Mouse (Mus musculus): ENCODE measurements around the gene Pdhb. TPM values are rescaled to one million over a fixed set of nuclear protein-coding genes. Genes with fewer than 3 reads are reported as not detected.

The Pdhb gene
- polyA plus RNA-seq, 1 experiment = 193 TPM

DNA sequence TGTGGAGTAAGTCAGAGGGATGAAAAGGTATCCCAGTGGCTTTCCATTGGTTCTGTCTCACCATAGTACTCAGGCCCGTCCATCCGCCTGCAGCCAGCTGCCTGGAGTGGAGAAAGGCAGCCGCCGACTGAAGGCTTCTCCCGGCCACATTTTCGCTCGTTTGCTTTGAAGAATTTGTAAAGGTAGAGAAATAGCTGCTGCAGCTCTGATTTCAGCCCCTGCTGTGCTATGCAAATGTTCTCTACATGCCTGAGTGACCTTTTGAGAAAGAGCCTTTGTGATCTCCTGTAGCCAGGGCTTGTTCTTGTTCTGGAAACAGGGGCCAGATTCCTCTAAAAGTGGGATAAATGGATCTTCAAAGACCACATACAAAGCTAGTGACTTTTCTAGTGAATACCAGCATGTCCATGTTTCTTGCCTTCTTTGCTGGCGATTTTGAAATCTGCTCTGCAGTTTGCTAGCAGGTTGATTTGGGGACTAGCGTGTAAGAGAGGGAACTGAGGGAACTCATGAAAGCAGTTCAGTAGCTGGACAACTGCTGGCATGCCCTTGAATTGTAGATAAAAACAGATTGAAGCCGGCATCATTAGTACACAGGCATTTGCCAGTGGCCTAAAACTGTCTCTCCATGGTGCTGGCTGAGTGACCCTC is 46.0 kb upstream of the Pdhb start:
- Histone ChIP-seq H3K79me2 (ENCODE audit: control insufficient read depth, insufficient read depth) (no peaks in the 10 kb centered on the region), H3K36me3 (ENCODE audit: control insufficient read depth, insufficient read depth) (no peaks in the 10 kb centered on the region), H3K4me3 (no peak overlapping the region), H3ac (ENCODE audit: control insufficient read depth, insufficient read length) (no peak overlapping the region), H3K27me3 (ENCODE audit: control insufficient read depth, insufficient read depth, insufficient read length) (no peaks in the 10 kb centered on the region), H3K4me2 (ENCODE audit: low read depth) (no peak overlapping the region)
- TF ChIP-seq REST (IDR thresholded peaks at IDR 0.05; ENCODE audit: insufficient read depth, insufficient read length) = no peak
- TF ChIP-seq MAX (IDR thresholded peaks at IDR 0.05; ENCODE audit: low read depth) = no peak
- TF ChIP-seq TCF12 (IDR thresholded peaks at IDR 0.05; ENCODE audit: insufficient read depth, poor library complexity, severe bottlenecking) = no peak
- TF ChIP-seq TCF3 (IDR thresholded peaks at IDR 0.05; ENCODE audit: insufficient read length, low read depth) = no peak
- TF ChIP-seq POLR2A (IDR thresholded peaks at IDR 0.05; ENCODE audit: insufficient read length, low read depth) = no peak
- no peak for TF ChIP-seq MYOD1 (IDR thresholded peaks at IDR 0.05; ENCODE audit: control insufficient read depth in 1 of 3, insufficient read length in 2 of 3, low read depth in 2 of 3)
- no peak for TF ChIP-seq SRF (IDR thresholded peaks at IDR 0.05; ENCODE audit: control insufficient read depth, insufficient read length, low read depth)
- TF ChIP-seq E2F4 (IDR thresholded peaks at IDR 0.05; ENCODE audit: insufficient read depth) = no peak
- no peak for TF ChIP-seq USF1 (IDR thresholded peaks at IDR 0.05; ENCODE audit: low read depth)

DNA sequence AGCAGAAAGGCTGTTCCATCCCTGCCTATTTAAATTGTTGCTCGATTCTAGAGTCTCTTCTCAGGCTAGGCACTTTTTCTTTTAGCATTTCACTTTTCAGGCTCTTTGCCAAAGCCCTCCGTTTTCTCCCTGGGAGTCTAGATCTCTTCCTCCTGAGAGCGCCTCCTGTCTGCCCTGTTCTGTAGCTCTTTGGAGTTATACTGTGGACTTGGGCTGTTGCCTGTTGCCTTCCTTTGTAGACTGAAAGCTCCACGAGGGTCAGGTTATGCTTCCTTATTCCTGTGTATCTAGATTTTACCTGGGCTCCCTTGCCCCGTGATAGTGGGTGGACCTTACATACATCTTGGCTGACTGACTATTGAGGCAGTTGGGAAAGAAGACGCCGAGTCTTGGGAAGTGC is 45.4 kb upstream of the Pdhb start:
- no peak for TF ChIP-seq SRF (IDR thresholded peaks at IDR 0.05; ENCODE audit: control insufficient read depth, insufficient read length, low read depth)
- H3ac ChIP-seq (ENCODE audit: control insufficient read depth, insufficient read length) = no peak overlapping the region
- H3K4me2 ChIP-seq (ENCODE audit: low read depth) = no peak overlapping the region
- H3K79me2 ChIP-seq (ENCODE audit: control insufficient read depth, insufficient read depth) = no peaks in the 10 kb centered on the region
- no peaks in the 10 kb centered on the region for H3K27me3 ChIP-seq (ENCODE audit: control insufficient read depth, insufficient read depth, insufficient read length)
- H3K36me3 ChIP-seq (ENCODE audit: control insufficient read depth, insufficient read depth) = no peaks in the 10 kb centered on the region
- H3K4me3 ChIP-seq = no peak overlapping the region

DNA sequence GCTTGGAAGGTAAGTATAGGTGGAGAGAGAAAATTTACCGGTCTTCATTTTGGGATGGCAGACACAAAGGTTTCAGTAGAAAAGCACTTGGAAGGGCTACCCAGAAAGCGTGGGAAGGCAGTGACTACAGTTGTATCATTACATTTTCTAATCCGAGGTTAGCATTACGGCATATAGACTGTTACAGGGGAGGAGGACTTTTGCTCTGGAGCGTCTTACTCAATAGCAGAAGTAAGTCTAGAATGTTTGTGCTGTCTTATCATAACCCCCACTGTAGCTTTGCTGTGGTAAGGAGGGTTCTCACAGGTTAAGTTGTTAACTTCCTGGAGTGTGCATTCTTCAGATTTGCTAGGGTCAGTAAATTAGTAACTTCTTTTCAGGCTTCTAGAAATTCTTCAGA is 43.3 kb upstream of the Pdhb start:
- Histone ChIP-seq H3K79me2 (ENCODE audit: control insufficient read depth, insufficient read depth) (no peaks in the 10 kb centered on the region), H3K4me3 (no peak overlapping the region), H3K36me3 (ENCODE audit: control insufficient read depth, insufficient read depth) (no peaks in the 10 kb centered on the region), H3ac (ENCODE audit: control insufficient read depth, insufficient read length) (no peak overlapping the region), H3K4me2 (ENCODE audit: low read depth) (no peak overlapping the region), H3K27me3 (ENCODE audit: control insufficient read depth, insufficient read depth, insufficient read length) (no peaks in the 10 kb centered on the region)
- TF ChIP-seq MYOG (IDR thresholded peaks at IDR 0.05; ENCODE audit: control insufficient read depth in 1 of 3, insufficient read depth in 1 of 3, insufficient read length in 2 of 3, low read depth in 2 of 3) (no peak), CEBPB (IDR thresholded peaks at IDR 0.05; ENCODE audit: insufficient read depth, poor library complexity, severe bottlenecking) (no peak), POLR2A (IDR thresholded peaks at IDR 0.05; ENCODE audit: insufficient read length, low read depth) (no peak), TCF3 (IDR thresholded peaks at IDR 0.05; ENCODE audit: insufficient read length, low read depth) (no peak), POLR2AphosphoS2 (IDR thresholded peaks at IDR 0.05; ENCODE audit: insufficient read length, low read depth) (no peak), MYOD1 (IDR thresholded peaks at IDR 0.05; ENCODE audit: control insufficient read depth in 1 of 3, insufficient read length in 2 of 3, low read depth in 2 of 3) (no peak), E2F4 (IDR thresholded peaks at IDR 0.05; ENCODE audit: insufficient read depth) (no peak)

DNA sequence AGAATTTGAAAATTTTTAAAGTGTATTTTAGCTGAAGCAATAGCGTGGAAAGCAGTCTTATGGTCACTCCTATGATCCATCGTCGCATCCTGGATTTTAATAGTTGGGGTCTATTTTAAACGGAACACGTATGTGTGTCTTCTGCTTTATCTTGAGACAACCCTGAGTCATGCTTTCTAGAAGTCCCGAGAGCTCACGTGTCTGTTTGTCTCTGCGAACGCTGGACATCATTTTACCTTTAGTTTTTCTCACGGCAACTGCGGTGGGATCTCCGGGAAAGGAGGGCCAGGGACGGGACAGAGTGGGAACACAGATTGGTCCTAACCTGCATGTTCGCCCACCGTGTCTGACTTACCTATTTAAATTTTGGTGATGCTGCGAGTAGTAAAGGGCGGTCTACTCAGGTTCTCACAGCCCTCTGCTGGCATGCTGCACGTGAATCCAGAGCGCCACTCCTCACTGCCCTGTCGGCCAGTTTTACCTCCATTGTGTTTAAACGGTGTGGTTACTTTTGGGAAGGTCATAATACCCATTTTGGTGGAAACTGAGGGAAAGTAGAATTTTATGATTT is 42.5 kb upstream of the Pdhb start:
- Histone ChIP-seq H3K36me3 (ENCODE audit: control insufficient read depth, insufficient read depth) (no peaks in the 10 kb centered on the region), H3K79me2 (ENCODE audit: control insufficient read depth, insufficient read depth) (no peaks in the 10 kb centered on the region), H3ac (ENCODE audit: control insufficient read depth, insufficient read length) (peak overlapping the region; percentile 92), H3K4me2 (ENCODE audit: low read depth) (peak overlapping the region; percentile 97), H3K4me3 (peak overlapping the region; percentile 44), H3K27me3 (ENCODE audit: control insufficient read depth, insufficient read depth, insufficient read length) (no peaks in the 10 kb centered on the region)
- TF ChIP-seq CEBPB (IDR thresholded peaks at IDR 0.05; ENCODE audit: insufficient read depth, poor library complexity, severe bottlenecking) (no peak), POLR2AphosphoS2 (IDR thresholded peaks at IDR 0.05; ENCODE audit: insufficient read length, low read depth) (no peak), USF1 (IDR thresholded peaks at IDR 0.05; ENCODE audit: low read depth) (no peak), SRF (IDR thresholded peaks at IDR 0.05; ENCODE audit: control insufficient read depth, insufficient read length, low read depth) (no peak), MAX (IDR thresholded peaks at IDR 0.05; ENCODE audit: low read depth) (no peak), TCF3 (IDR thresholded peaks at IDR 0.05; ENCODE audit: insufficient read length, low read depth) (no peak), MYOD1 (IDR thresholded peaks at IDR 0.05; ENCODE audit: control insufficient read depth in 1 of 3, insufficient read length in 2 of 3, low read depth in 2 of 3) (no peak), REST (IDR thresholded peaks at IDR 0.05; ENCODE audit: insufficient read depth, insufficient read length) (no peak), MYOG (IDR thresholded peaks at IDR 0.05; ENCODE audit: control insufficient read depth in 1 of 3, insufficient read depth in 1 of 3, insufficient read length in 2 of 3, low read depth in 2 of 3) (no peak), E2F4 (IDR thresholded peaks at IDR 0.05; ENCODE audit: insufficient read depth) (no peak), POLR2A (IDR thresholded peaks at IDR 0.05; ENCODE audit: insufficient read length, low read depth) (no peak), TCF12 (IDR thresholded peaks at IDR 0.05; ENCODE audit: insufficient read depth, poor library complexity, severe bottlenecking) (no peak)

All from myocyte (in vitro differentiated cells).